Mouse (Mus musculus): ENCODE data around the gene 2700081O15Rik.

DNA sequence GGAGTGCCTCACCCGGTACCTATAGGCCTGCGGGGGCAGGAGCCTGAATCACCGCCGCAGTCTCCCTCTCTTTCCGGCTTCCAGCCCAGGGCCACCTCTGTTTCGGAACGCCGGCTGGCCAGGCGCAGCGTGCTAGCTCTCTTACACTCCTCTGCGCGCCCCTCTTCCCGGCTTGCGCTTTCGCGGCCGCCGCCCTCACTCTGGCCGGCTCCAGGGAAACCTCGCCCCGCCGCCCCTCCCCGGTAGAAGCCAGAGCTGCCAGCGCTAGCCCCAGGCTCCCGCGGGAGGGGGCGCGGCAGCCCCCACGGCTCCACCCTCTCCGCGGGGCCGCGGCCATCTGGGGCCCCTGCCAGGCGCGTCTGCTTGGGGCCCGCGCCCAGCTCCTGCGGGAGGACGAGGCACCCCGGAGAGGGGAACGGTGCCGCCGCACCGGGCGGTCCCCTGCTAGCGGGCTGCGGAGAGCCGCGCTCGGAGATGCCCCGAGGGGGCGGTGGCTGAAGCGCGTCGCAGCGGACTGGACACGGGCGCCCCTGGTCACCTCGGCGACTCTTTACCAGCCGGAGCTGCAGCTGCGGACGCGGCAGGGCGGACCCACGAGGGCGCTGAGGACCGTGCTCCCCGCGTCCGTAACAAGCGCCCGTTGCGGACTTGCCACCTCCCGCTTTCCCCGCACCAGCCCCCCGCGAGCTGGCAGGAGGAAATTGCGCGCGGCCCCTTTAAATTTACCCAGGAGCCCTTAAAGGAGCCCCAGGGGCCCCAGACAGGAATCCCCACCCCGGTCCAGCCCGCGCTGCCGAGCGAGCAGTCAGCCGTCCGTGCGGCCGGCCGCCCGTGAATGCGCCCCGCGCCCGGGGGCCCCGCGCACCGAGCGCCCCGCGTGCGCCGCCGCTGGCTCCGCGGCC lies at the start of gene 2700081O15Rik:
- no peak for TF ChIP-seq CTCF (IDR thresholded peaks at IDR 0.05; ENCODE audit: control insufficient read depth, insufficient read depth, insufficient replicate concordance, low read depth, low read length)
- TF ChIP-seq POLR2A (IDR thresholded peaks at IDR 0.05; ENCODE audit: control insufficient read depth, low read depth, low read length), result no peak
